Mouse (Mus musculus): Measurements from ENCODE around the gene Nosip.
"Not testable (repeated sequence)": the region's sequence is repeated elsewhere in the genome, so short reads cannot be mapped to it uniquely, and the experiment has no call there.

Gene Nosip

GRCm38 (mm10) chr7:45112529-45112928 lies 50.3 kb downstream of the Nosip start:
- DNase-seq (ENCODE audit: low read depth, low spot score) = no peak

GRCm38 (mm10) chr7:45113476-45113875 lies 51.2 kb downstream of the Nosip start:
- no peak for DNase-seq (ENCODE audit: low read depth, low spot score)

GRCm38 (mm10) chr7:45117566-45117965 lies 55.3 kb downstream of the Nosip start:
- no peak for DNase-seq (ENCODE audit: low read depth, low spot score)

GRCm38 (mm10) chr7:45118336-45118735 lies 56.1 kb downstream of the Nosip start:
- no peak for DNase-seq (ENCODE audit: low read depth, low spot score)

GRCm38 (mm10) chr7:45119780-45120709 lies 57.8 kb downstream of the Nosip start:
- no peak for DNase-seq (ENCODE audit: low read depth, low spot score)

DNA sequence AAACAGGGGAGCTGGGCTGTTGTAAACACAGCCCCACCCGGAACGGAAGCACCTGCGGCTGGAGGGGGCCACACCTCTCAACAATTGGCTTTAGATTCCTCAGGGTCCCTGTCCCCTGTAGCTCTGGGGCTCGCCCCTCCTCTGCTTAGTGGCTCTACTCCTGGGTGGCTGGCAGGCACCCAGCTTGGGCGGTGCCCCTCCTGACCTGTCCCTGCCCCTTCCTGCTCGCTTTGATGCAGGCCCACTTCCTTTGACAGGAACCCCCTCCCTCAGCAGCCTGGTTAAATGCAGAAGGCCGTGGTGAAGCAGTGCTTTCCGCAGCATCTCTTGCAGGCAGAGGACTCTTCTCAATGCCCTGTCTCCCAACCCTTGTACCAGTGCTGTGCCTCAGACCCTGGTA lies 59.2 kb downstream of the Nosip start:
- DNase-seq (ENCODE audit: low read depth, low spot score) = no peak

DNA sequence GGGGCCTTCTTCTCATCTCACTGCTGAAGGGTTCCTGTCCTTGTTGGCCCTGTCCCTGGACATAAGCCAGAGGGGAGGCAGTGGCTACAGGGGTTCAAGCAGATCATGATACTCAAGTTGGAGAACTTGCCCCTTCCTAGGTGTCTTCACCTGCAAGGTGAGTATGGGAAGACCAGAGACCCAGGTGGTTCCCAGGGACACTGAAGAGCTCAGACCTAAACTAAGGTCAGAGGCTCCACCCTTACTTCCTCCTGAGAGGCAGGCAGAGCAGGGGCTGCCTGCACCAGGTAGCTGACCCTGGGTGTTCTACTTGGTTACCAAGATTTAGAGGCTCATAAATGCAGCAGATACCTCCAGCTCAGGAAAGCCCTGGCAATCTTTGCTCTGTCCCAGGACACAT lies 59.7 kb downstream of the Nosip start:
- DNase-seq (ENCODE audit: low read depth, low spot score) = no peak

DNA sequence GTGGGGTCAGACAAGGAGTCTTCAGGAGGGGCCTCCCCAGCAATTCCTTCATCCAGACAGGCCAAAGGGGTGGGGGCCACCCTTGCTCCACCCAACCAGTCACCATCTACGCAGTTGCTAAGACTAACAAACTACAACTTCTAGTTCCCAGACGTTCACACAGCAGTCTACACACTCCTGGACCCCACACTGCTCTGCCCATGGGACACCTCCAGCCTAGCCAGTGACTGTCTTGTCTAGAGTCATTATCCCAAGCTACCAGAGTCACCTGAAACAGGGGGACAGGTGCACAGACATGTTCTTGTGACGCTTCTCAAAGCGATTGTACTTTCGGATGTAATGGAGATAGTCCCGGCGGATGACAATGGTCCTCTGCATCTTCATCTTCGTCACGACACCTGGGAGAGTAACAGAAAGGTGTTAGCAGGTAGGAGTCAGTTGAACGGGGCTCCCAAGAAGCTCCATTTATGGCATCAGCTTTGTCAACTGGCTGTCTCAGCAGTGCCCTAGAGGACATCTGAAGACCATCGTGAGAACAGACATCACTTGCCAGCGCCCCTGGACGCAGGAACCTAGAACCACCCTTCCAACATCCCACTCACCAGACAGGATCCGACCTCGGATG lies 60.4 kb downstream of the Nosip start:
- DNase-seq (ENCODE audit: low read depth, low spot score) = no peak

DNA sequence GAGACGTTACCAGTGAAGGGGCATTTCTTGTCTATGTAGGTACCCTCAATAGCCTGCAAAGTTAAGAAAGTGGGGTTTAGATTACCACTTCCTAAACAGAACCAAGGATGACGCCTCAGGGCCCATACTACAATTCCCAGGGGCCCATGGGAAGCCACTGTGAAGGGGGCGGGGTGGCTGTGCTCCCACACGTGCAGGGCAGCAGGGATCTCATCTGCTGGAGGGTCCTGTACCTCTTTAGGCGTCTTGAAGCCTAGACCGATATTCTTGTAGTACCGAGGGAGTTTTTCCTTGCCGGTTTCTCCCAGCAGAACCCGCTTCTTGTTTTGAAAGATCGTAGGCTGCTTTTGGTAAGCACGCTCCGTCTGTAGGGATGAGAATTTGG lies 60.9 kb downstream of the Nosip start:
- DNase-seq (ENCODE audit: low read depth, low spot score) = peak; percentile 64

GRCm38 (mm10) chr7:45124224-45125143 lies 62.3 kb downstream of the Nosip start, which contains the start of gene Rps11:
Rps11 (minus strand) TSS chr7:45124439.
- peak; percentile 99 for DNase-seq (ENCODE audit: low read depth, low spot score)

DNA sequence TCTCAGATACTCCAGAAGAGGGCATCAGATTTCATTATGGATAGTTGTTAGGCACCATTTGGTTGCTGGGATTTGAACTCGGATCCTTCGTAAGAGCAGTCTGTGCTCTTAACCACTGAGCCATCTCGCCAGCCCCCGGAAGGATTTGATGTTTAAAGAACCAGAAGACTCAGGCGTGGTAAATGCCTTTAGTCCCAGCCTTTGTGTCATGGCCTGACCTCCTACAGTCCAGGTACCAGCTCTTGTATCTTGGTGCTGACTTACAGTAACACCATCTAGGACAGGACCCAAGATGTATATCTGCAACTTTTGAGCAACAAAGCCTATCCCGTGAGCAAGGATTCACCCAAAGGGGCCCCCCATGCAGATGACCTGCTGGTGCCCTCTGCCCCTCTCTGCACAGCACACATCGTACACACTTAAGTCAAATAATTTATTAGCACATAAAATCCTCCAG lies 62.9 kb downstream of the Nosip start:
- peak; percentile 76 for DNase-seq (ENCODE audit: low read depth, low spot score)

- DNase-seq (ENCODE audit: low read depth, low spot score) = not testable (repeated sequence)
Observed at GRCm38 (mm10) chr7:45125649-45126048, 63.4 kb downstream of the Nosip start.

DNA sequence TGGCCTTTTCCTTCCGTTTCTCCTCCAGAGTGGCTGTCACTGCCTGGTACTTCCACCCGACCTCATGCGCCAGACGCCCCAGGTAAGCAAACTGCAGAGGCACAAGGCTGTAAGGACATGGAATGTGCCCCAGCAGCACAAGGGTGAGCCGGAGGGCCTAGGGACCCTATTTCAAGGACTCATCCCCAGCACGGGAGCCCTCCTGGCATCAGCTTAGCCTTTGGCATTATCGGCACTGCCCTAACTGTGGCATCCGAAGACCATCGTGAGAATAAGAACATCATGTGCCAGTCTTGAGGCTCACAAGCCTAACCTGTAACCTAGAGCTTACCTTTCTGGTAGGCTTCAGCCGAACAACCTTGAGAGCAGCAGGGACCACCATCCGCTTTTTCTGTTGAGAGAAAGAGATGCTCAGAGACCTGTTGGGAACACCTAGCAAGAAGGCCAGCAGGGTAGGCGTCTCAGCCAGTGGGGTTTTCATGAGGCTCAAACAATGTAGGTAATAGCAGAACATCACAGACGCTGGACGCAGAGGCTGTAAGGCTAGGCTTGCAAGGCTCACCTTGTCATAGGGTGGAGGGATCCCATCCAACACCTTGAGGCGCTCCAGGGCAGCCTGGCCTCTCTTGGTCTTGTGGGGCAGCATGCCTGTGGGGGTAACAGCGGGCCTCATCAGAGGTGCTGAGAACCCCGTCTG lies 64.1 kb downstream of the Nosip start:
- no peak for DNase-seq (ENCODE audit: low read depth, low spot score)

DNA sequence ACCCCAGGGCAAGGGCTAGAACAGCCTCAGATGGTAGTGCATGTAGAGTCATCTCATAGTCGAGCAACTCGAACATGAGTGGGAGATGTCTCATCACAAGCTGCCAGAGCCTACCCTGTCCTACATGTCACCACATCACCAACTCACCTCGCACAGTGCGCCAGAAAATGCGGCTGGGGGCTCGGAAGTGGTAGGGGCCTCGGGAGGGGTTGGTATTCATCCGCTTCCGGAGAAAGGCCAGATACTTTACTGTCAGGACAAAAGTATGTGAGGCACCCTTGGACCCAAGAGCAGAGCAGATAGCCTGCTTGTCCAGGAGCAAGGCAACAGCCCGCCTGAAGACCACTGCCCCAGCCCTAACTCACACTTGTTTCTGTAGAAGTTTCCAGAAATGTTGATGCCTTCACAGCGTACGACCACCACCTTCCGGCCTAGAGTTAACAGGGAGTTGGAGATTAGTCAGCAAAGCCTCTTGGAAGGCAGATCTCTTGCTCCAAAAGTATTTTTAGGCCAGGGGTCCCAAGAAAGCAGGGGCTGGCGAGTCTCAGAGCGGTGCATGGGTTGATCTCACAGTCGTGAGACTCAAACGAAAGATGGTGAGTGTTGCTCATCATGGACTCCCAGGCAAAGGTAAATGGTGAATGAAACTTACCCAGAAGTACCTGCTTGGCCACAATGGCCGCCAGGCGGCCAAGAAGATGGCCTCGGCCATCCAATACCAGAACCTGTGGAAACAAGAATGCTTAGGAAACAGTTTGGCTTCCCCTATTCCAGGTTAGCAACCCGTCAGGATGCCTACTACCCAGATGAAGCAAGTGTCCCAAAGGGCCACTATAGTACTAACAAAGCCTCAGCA lies 64.8 kb downstream of the Nosip start:
- DNase-seq (ENCODE audit: low read depth, low spot score) = peak; percentile 42
